Mouse (Mus musculus) brain, embryonic 14.5 days (tissue): ENCODE measurements at regions not wholly inside any gene's neighbourhood (a gene's known extent, or its start where the extent isn't known, plus 50 kb on each side); places are given as distances from the start of the nearest gene placed in this dataset.
A peak's percentile ranks its signal among the peaks of the same experiment; 100 is the strongest.

Experiments
- CTCF ChIP-seq: fragments of 200-500 bp; IDR thresholded peaks from 2 replicates; pipeline ENCODE4 v1.5.1; 2012; ENCODE audit warnings: inconsistent platforms, mild to moderate bottlenecking, moderate library complexity, borderline replicate concordance; ENCODE audit not compliant: insufficient read depth, insufficient read length; ENCODE audit errors: extremely low read depth
- POLR2A ChIP-seq: fragments of 200-500 bp; IDR thresholded peaks from 2 replicates; pipeline ENCODE4 v1.6.1; 2012; ENCODE audit warnings: mild to moderate bottlenecking, inconsistent platforms, borderline replicate concordance; ENCODE audit not compliant: poor library complexity, insufficient read depth, insufficient read length, severe bottlenecking; ENCODE audit errors: extremely low read depth

DNA sequence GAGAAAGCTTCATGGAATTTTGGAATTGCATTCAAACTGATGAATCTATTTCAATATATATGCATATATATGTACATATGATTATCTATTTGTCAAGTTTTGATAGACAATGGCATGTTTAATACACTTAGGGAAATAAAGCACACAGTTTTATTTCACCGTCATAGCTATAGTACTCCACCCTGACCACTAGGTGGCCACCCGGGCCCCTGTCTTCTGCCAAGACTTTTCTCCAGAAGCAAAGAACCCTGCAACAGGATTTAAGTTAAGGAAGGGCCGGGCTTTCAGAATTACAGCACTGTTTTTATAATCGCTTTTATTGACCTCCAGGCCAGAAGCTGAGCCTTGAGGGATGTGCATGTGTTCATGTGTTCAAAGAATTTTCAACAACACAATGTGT lies 158.6 kb downstream of the Moxd1 start:
- no peak for TF ChIP-seq POLR2A
- peak; percentile 62; the same call in 1 of the 2 replicates for TF ChIP-seq CTCF
